Mouse (Mus musculus) T-helper 2 cell (primary cell): Measurements from ENCODE around the gene Edem3.
"Not testable (repeated sequence)": the region's sequence is repeated elsewhere in the genome, so short reads cannot be mapped to it uniquely, and the experiment has no call there.

ENCODE experiments used
- in situ Hi-C: fragments of 300-600 bp; cut with MboI, MseI; formaldehyde crosslinking; loops from one replicate; pipeline ENCODE4 v1.15.1; 2025; ENCODE audit warnings: high pct_unique_total_duplicates

Edem3 gene

GRCm38 (mm10) chr1:151741199-151741621, 14.0 kb upstream of the Edem3 start:
- in situ Hi-C loops = no loop called here

DNA sequence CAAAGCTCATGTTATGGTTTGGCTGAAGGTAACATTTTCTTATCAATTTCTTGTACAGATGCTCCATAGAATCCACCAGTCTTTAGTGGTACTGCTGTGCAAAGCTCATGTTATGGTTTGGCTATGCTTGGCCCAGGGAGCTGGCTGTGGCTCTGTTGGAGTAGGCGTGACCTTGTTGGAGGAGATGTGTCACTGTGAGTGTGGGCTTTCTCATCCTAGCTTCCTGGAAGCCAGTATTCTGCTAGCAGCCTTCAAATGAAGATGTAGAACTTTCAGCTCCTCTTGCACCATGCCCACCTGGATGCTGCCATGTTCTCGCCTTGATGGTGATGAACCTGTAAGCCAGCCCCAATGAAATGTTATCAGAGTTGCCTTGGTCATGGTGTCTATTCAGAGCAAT, 5.3 kb upstream of the Edem3 start:
- in situ Hi-C loops = loop anchor here (10.0 kb wide), 1 partner anchor 255 kb away; no protein-coding TSS in a partner anchor

DNA sequence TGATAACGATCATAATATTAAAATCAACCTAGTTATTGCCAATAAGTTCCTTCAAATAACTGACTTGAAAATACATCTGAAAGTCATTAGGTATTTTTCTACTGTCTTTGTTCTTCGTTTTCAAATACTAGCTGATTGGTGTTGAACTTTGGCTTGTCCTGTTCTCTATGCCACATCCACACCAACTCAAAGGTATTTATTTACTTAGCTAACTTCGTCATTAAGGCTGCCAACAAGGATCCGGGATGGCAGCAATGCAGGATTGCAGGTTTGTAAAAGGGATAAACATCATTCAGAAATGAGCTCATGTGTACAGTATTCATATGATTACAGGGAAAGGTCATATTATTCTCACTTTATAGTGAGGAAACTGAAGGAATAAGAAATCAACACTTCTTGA, 2.2 kb upstream of the Edem3 start:
- in situ Hi-C loops = loop anchor here (10.0 kb wide), 1 partner anchor 258 kb away; no protein-coding TSS in a partner anchor

DNA sequence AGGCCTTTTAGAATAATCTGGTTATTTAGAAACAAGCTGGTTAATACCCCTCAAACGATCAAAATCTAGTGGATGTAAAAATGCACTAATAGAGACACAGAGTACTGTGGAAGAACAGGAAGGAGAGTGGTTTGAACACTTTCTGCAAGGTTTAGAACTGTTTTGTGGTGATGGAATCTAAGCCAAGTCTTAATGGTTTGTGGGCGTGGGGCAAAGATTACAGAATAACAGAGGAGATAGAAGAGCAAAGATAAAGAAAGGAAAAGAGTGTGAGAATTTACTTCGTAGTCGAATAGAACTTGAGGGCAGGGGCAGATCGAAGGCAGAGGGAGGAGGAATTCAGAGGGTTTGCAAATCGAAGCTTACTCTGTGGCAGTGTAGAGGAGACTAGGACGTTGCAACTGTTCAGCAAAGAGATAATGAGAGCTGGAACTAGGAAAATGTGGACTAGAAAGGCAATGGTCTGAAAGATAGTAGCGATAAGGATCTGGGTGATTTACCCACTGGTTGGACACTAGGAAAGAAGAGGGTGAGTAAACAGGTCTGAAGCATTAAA, 1.7 kb upstream of the Edem3 start:
- in situ Hi-C loops = loop anchor here (10.0 kb wide), 1 partner anchor 259 kb away; no protein-coding TSS in a partner anchor

GRCm38 (mm10) chr1:151754028-151754489, 1.1 kb upstream of the Edem3 start:
- in situ Hi-C loops = loop anchor here (10.0 kb wide), 1 partner anchor 259 kb away; no protein-coding TSS in a partner anchor

DNA sequence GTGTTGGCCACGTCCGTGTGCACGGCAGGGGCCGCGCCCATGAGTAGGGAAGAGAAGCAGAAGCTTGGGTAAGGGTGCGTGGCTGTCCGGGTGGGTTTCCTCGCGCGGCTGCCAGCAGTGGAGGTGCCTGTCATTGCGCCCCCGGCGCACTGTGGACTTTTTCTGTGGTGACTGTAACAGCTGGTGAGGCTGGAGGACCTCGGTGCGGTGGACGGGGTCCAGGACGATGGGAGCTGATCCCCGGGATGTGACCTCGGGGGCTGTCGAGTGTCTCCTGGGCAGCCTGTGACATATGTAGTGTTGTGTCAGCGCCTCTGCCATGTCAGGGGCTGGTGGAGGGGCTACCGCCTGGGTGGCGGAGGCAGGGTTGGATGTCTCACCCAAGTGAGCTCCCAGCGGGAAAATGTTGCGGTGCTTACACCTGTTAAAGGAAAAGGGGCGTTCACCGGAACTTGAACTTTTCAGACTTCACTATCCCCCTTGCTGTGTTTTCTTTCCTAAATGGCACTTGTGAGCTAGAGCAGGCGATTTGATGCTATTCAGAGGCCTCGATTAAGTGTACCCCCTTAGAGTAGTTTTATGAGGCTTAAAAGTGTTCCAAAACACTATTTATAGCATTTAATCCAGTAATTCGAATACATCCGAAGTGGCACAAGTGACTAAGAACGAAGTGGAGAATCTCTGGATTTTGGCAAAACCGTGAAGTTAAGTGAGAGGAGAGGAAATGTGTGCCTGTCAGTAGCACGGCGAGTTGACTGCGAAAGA, 671 bp downstream of the Edem3 start:
- in situ Hi-C loops = loop anchor here (10.0 kb wide), 1 partner anchor 261 kb away; no protein-coding TSS in a partner anchor

DNA sequence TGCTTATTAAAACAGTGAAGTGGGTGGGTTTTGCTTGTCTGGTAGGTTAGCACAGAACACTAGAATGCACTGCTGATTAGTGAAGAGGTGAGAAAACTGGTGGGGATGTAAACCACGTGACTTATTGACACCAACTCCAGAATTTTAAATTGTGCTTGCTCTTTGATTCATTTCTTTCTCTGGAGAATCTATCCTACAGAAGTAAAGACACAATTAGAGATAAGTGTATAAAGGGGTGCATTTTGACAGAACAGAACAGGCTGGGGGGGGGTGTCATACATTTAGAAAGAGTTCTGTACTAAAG, 1.2 kb downstream of the Edem3 start:
- in situ Hi-C loops = loop anchor here (10.0 kb wide), 1 partner anchor 262 kb away; no protein-coding TSS in a partner anchor

- in situ Hi-C loops = loop anchor here (10.0 kb wide), 1 partner anchor 264 kb away; no protein-coding TSS in a partner anchor
These were observed 3.1 kb downstream of the Edem3 start for GRCm38 (mm10) chr1:151758301-151758700.

- in situ Hi-C loops = loop anchor here (10.0 kb wide), 1 partner anchor 264 kb away; no protein-coding TSS in a partner anchor
These were observed 3.8 kb downstream of the Edem3 start for GRCm38 (mm10) chr1:151758991-151759390.

DNA sequence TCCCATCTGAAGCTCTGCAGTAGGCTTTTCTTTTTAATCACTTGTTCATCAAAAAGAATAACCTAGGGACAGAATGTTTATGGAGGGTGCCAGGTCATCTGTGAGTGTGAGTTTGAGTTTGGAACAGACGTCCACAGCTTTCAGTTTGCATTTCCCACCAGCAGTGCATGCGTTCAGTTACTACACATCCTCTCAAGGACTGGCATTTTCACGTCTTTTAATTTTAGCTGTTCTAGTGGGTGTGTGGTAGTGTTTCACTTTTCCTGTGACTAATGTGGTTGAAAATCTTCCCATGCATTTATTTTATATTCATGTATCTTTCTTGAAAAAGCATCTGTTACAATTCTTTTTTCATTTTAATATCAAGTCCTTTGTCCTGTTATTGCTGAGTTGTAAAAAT, 9.1 kb downstream of the Edem3 start:
- in situ Hi-C loops = no loop called here

- in situ Hi-C loops = no loop called here
These were observed 11.0 kb downstream of the Edem3 start for GRCm38 (mm10) chr1:151766166-151766565.

DNA sequence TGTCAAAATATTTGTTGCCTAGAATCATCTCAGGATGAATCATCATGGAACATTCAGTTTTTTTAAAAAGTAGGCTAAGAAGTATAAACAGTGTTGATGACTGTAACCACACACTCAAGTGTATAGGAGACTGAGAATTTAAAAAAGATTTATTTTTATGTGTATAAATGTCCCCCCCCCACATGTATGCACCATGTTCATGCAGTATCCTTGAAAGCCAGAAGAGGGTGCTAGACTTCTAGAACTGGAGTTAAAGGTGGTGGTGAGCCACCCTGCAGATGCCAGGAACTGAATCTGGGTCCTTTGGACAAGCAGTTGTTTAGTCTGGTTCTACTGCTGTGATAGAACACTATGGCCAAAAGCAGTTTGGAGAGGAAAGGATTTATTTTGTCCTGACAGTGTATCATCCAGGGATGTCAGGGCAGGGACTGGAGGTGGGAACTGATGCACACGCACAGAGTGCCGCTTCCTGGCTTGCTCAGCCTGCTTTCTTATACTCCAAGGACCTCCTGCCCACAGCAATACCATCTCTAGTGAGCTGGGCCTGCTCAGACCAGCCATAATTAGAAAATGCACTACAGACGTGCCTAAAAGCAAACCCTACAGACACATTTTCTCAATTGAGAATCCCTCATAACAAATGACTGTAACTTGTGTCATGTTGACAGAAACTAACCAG, 11.9 kb downstream of the Edem3 start:
- in situ Hi-C loops = no loop called here

DNA sequence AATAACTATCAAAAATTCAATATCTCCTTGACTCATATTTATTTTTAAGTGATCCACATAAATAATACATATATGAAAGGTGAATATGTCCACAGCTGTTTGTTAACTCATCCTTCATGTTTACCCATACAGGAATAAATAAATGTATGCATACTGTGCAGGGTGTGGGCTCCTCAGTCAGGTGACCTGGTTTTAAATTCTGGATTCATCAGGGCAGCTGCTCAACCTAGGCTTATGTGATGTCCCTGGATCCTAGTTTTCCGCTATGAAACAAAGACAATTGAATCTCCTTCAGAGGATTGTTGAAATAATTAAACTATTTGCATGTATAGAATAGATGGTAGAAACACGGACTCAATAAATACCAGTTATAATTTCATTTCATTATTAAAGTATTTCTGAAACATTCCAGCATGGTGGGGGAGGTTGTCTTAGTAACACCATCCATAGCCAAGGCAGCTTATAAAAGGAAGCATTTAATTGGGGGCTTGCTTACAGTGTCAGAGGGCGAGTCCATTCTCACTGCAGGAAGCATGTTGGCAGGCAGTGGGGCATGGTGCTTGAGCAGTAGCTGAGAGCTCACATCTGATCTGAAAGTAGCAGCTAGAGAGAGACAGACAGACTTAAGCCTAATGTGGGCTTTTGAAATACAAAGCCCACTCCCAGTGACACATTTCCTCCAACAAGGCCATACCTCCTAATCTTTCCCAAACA, 14.2 kb downstream of the Edem3 start:
- in situ Hi-C loops = no loop called here

- in situ Hi-C loops = no loop called here
These were observed 22.4 kb downstream of the Edem3 start for GRCm38 (mm10) chr1:151777616-151778015.

GRCm38 (mm10) chr1:151778592-151778991, 23.4 kb downstream of the Edem3 start:
- in situ Hi-C loops = no loop called here

DNA sequence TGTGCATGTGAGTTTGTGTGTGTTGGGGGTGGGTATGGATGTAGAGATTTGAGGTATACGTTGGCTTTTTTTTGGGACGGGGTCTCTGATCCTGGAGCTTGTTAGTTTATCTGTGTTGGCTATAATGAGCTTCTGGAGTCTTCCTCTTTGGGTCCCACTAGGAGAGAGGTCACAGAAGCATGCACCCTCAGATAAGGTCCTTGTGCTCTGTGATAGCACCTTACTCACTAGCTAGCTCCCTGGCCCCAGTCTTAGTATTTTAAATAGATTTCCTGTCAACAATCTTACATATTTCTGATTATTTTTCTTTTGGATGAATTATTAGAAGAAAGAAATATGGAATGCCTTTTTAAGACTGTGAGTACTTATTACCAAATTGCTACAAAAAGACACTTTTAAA, 24.1 kb downstream of the Edem3 start:
- in situ Hi-C loops = no loop called here

GRCm38 (mm10) chr1:151781447-151781846, 26.3 kb downstream of the Edem3 start:
- in situ Hi-C loops = no loop called here

- in situ Hi-C loops = no loop called here
These were observed 28.2 kb downstream of the Edem3 start for GRCm38 (mm10) chr1:151783403-151783802.

- in situ Hi-C loops = no loop called here
These were observed 31.2 kb downstream of the Edem3 start for GRCm38 (mm10) chr1:151786406-151786805.

- in situ Hi-C loops = no loop called here
These were observed 34.0 kb downstream of the Edem3 start for GRCm38 (mm10) chr1:151789136-151789535.

GRCm38 (mm10) chr1:151792076-151792475, 36.9 kb downstream of the Edem3 start:
- in situ Hi-C loops = not testable (repeated sequence)

GRCm38 (mm10) chr1:151802795-151803194, 47.6 kb downstream of the Edem3 start:
- in situ Hi-C loops = not testable (repeated sequence)
